Mouse (Mus musculus): ENCODE data around the gene Arf5. TPM values are rescaled to one million over a fixed set of nuclear protein-coding genes. Genes with fewer than 3 reads are reported as not detected.

Arf5 gene
- polyA plus RNA-seq, 1 experiment from 2014 or later = 376 TPM

GRCm38 (mm10) chr6:28450977-28451376, 27.6 kb downstream of the Arf5 start:
- Histone ChIP-seq H3K4me3 (ENCODE audit: low read depth, low read length) (no peak overlapping the region), H3K4me2 (no peak overlapping the region), H3K9me3 (ENCODE audit: low read depth, low read length) (no peaks in the 10 kb centered on the region), H3K27me3 (ENCODE audit: insufficient read depth, low read length) (peaks cover 34% of the 10 kb centered on the region), H3K27ac (ENCODE audit: low read depth) (no peak overlapping the region), H3K4me1 (ENCODE audit: insufficient read depth) (no peaks in the 10 kb centered on the region), H3K9ac (no peak overlapping the region), H3K36me3 (ENCODE audit: insufficient read depth) (no peaks in the 10 kb centered on the region)
- 2% methylated on average over 12 of the region's 12 CpGs for WGBS
- TF ChIP-seq CTCF (IDR thresholded peaks at IDR 0.05; ENCODE audit: low read depth) = no peak
- no peak for DNase-seq
- ATAC-seq (ENCODE audit: insufficient read depth) = no peak

DNA sequence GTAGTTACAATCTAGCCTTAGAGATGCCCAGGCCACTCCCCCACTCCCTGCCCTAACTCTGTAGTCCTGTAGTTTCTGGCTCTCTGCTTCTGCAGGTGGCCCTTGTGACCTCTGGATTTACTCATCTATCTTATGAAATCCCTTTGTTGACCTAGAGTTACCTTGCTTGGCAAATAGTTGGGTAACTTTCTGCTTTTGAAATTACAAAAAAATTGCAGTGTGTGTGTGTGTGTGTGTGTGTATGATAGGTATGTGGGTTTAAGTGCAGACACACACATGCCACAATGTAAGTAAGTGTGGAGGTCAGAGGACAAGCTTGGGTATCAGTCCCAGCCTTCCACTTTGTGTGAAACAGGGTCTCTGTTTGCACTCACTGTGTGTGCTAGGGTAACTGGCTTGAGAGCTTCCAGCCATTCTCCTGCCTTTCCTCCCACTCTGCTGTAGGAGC, 35.9 kb downstream of the Arf5 start:
- no peak for TF ChIP-seq CTCF (IDR thresholded peaks at IDR 0.05; ENCODE audit: low read depth)
- Histone ChIP-seq H3K36me3 (ENCODE audit: insufficient read depth) (no peaks in the 10 kb centered on the region), H3K9ac (no peak overlapping the region), H3K4me3 (ENCODE audit: low read depth, low read length) (no peak overlapping the region), H3K27ac (ENCODE audit: low read depth) (no peak overlapping the region), H3K27me3 (ENCODE audit: insufficient read depth, low read length) (no peaks in the 10 kb centered on the region), H3K4me2 (no peak overlapping the region), H3K9me3 (ENCODE audit: low read depth, low read length) (no peaks in the 10 kb centered on the region), H3K4me1 (ENCODE audit: insufficient read depth) (no peaks in the 10 kb centered on the region)
- ATAC-seq (ENCODE audit: insufficient read depth) = no peak
- no peak for DNase-seq

DNA sequence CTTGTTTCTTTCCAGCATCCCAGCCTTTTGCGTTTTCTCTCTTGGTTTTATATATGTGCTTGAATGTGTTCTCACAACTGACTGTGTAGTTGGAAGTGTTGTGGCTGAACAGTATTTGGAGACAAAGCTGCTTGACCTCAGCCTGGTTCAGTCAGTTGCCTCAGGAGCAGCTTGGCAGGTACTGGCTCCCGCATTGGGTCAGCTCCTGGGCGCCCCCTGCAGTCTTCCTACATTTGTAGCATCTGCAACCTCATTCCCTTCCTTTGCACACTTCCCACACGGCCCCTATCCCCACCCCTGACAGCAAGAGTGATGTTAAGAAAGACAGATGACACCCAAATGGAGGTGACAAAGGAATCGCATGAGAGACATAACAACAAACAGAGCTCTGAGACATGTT, 37.2 kb downstream of the Arf5 start:
- WGBS = 6% methylated on average over 5 of the region's 5 CpGs
- Histone ChIP-seq H3K4me2 (no peak overlapping the region), H3K4me1 (ENCODE audit: insufficient read depth) (no peaks in the 10 kb centered on the region), H3K27ac (ENCODE audit: low read depth) (no peak overlapping the region), H3K9ac (no peak overlapping the region), H3K36me3 (ENCODE audit: insufficient read depth) (no peaks in the 10 kb centered on the region), H3K4me3 (ENCODE audit: low read depth, low read length) (no peak overlapping the region), H3K9me3 (ENCODE audit: low read depth, low read length) (no peaks in the 10 kb centered on the region), H3K27me3 (ENCODE audit: insufficient read depth, low read length) (no peaks in the 10 kb centered on the region)
- DNase-seq (peak; percentile 58), ATAC-seq (ENCODE audit: insufficient read depth) (no peak)
- peak; percentile 56 for TF ChIP-seq CTCF (IDR thresholded peaks at IDR 0.05; ENCODE audit: low read depth)

DNA sequence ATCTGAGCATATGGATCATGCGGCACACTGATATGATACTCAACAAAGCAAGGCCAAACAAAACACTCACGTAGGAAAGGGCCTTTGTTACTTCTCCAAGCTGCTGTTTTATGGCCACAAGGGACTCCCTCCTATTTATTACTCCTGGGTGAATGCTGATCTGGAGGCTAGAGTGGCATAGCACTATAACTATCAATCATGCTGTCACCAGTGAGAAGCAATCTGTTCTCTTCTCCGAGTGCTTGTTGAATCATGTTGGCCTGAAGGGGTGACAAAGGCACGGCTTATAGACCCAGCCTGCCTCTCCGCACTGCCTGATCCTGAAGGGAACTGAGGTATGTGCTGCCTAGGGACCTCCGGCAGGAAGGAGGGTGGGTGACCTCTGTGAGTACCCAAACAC, 41.3 kb downstream of the Arf5 start:
- Histone ChIP-seq H3K4me2 (no peak overlapping the region), H3K36me3 (ENCODE audit: insufficient read depth) (no peaks in the 10 kb centered on the region), H3K27ac (ENCODE audit: low read depth) (no peak overlapping the region), H3K27me3 (ENCODE audit: insufficient read depth, low read length) (no peaks in the 10 kb centered on the region), H3K4me3 (ENCODE audit: low read depth, low read length) (no peak overlapping the region), H3K4me1 (ENCODE audit: insufficient read depth) (no peaks in the 10 kb centered on the region), H3K9me3 (ENCODE audit: low read depth, low read length) (no peaks in the 10 kb centered on the region), H3K9ac (no peak overlapping the region)
- no peak for ATAC-seq (ENCODE audit: insufficient read depth)
- TF ChIP-seq CTCF (IDR thresholded peaks at IDR 0.05; ENCODE audit: low read depth) = no peak
- no peak for DNase-seq
- WGBS = 29% methylated on average over 6 of the region's 6 CpGs

DNA sequence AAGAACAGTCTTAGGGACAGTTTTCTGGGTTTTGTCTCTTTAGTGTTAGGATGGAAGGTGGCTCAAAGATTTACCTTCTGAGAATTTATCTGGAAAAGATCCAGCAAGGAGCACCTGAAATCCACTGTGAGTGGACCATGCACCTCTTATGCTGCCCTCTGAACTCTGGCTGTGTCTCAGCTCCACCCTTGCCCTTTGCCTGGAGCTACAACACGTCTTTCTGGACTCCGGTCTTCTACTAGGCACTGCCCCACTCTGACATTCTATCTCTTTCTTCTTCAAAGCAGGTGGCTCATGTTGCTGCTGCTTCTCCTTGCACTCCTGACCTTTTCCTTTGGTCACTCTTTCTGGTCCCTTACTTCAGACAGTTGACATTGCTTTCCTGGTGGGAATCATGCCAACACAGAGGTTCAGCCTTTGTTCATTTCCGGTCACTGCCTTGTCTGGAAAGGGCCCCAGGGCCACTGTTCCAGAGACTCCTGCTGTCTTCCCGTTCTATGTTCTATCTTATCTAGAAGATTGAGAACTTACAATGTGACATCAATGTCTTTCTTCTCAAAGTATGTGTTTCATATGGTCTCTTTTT, 46.8 kb downstream of the Arf5 start:
- Histone ChIP-seq H3K4me1 (ENCODE audit: insufficient read depth) (no peaks in the 10 kb centered on the region), H3K9me3 (ENCODE audit: low read depth, low read length) (no peaks in the 10 kb centered on the region), H3K9ac (no peak overlapping the region), H3K4me2 (no peak overlapping the region), H3K27ac (ENCODE audit: low read depth) (no peak overlapping the region), H3K36me3 (ENCODE audit: insufficient read depth) (no peaks in the 10 kb centered on the region), H3K27me3 (ENCODE audit: insufficient read depth, low read length) (no peaks in the 10 kb centered on the region), H3K4me3 (ENCODE audit: low read depth, low read length) (no peak overlapping the region)
- ATAC-seq (ENCODE audit: insufficient read depth) = no peak
- no peak for DNase-seq
- WGBS = 44% methylated on average over 4 of the region's 4 CpGs
- TF ChIP-seq CTCF (IDR thresholded peaks at IDR 0.05; ENCODE audit: low read depth) = no peak

- Histone ChIP-seq H3K4me2 (no peak overlapping the region), H3K4me1 (ENCODE audit: insufficient read depth) (no peaks in the 10 kb centered on the region), H3K36me3 (ENCODE audit: insufficient read depth) (no peaks in the 10 kb centered on the region), H3K4me3 (ENCODE audit: low read depth, low read length) (no peak overlapping the region), H3K9ac (no peak overlapping the region), H3K27me3 (ENCODE audit: insufficient read depth, low read length) (no peaks in the 10 kb centered on the region), H3K27ac (ENCODE audit: low read depth) (no peak overlapping the region), H3K9me3 (ENCODE audit: low read depth, low read length) (no peaks in the 10 kb centered on the region)
- DNase-seq (no peak), ATAC-seq (ENCODE audit: insufficient read depth) (no peak)
- TF ChIP-seq CTCF (IDR thresholded peaks at IDR 0.05; ENCODE audit: low read depth) = no peak
- WGBS = 79% methylated on average over 5 of the region's 5 CpGs
These were observed 47.3 kb downstream of the Arf5 start for GRCm38 (mm10) chr6:28470621-28471020.

DNA sequence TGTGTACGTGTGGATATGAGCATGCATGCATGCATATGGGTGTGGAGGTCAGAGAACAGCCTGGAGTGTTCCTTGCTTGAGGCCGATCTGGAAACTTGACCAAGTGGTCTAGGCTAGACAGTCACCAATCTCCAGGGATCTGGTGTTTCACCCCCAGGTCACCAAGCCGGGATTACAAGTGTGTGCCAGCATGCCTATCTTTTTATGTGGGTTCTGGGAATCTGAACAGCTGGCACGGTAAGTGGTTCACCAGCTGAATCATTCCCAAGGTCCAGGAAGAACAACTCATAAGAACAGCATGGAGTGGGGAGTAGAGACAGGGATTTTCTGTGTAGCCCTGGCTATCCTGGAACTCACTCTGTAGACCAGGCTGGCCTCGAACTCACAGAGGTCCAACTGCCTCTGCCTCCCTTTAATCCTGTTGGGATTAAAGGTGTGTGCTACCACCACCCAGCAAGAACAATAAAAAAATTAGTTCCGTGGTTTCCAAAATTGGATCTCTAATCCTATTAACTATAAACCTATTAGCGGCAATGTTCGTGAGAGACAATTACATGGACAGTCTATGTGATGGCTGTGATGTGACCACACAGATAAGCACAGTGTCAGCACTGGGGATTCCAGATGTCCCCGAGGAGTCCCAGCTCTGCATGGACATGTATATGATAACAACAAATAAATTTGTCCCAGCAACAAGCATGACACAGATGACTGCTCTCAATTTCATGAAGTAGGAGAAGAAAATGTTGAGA, 48.1 kb downstream of the Arf5 start:
- Histone ChIP-seq H3K4me2 (no peak overlapping the region), H3K36me3 (ENCODE audit: insufficient read depth) (no peaks in the 10 kb centered on the region), H3K4me3 (ENCODE audit: low read depth, low read length) (no peak overlapping the region), H3K9me3 (ENCODE audit: low read depth, low read length) (no peaks in the 10 kb centered on the region), H3K4me1 (ENCODE audit: insufficient read depth) (no peaks in the 10 kb centered on the region), H3K27ac (ENCODE audit: low read depth) (no peak overlapping the region), H3K27me3 (ENCODE audit: insufficient read depth, low read length) (no peaks in the 10 kb centered on the region), H3K9ac (no peak overlapping the region)
- no peak for DNase-seq
- 79% methylated on average over 9 of the region's 9 CpGs for WGBS
- TF ChIP-seq CTCF (IDR thresholded peaks at IDR 0.05; ENCODE audit: low read depth) = no peak
- no peak for ATAC-seq (ENCODE audit: insufficient read depth)

Measured in lung, embryonic 14.5 days (tissue).